Mouse (Mus musculus) olfactory bulb, adult 2 months (tissue): ENCODE data around the gene Atoh8.

Experiments used
- CTCF ChIP-seq: fragments of 200-500 bp; IDR thresholded peaks from 2 replicates; pipeline ENCODE4 v1.5.1; 2012; ENCODE audit warnings: low read depth, mild to moderate bottlenecking, low read length, moderate library complexity; ENCODE audit not compliant: insufficient read depth
- POLR2A ChIP-seq: fragments of 200-500 bp; IDR thresholded peaks from 2 replicates; pipeline ENCODE4 v1.6.1; 2012; ENCODE audit warnings: mild to moderate bottlenecking, low read depth, low read length, moderate library complexity; ENCODE audit not compliant: insufficient read depth

DNA sequence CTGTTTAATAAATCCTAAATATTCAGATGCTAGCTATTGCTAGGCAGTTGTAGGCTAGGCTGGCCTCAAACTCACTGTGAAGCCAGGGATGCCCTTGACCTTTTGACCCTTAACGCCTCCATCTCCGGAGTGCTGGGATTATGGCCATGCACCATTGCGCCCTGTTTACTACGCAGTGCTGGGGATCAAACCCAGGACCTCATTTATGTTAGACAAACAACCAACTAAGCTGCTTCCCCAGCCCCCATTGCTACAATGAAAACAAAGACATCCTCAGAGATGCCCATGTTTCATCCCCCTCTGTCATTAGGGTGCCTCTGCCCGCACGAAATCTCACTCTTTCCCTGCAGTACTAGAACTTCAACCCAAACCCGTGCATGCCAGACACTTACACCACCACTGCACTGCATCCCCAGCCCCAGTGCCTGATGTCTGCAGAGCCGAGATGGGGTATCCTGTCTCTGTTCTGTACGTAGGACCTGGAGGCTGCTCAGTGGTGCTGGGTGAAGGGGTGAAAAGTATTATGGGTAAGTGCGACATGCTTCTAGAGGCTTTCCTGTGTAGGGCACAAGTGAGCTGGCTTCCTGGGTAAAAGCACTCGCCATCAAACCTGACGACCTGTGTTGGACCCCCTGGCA, 26.4 kb upstream of the Atoh8 start:
- no peak for TF ChIP-seq CTCF
- TF ChIP-seq POLR2A = no peak
